Mouse (Mus musculus) stomach, postnatal 0 days (tissue): ENCODE measurements around the gene Msrb3. TPM values are rescaled to one million over a fixed set of nuclear protein-coding genes. Genes with fewer than 3 reads are reported as not detected.

Source experiments
- ATAC-seq: fragments of 200-750 bp; cut with Nextera tagmentation; 2 replicates; pipeline ENCODE4 v1.8.0; 2017; ENCODE audit not compliant: low FRiP score, low TSS enrichment
- DNase-seq: peaks from one replicate; pipeline ENCODE4 v3.0.0-alpha.2; 2016; ENCODE audit warnings: low spot score
- H3K27ac ChIP-seq: fragments of 300-500 bp; sonication (generic); replicated peaks from 2 replicates; pipeline ENCODE4 v1.5.1; 2014; ENCODE audit warnings: mild to moderate bottlenecking, control low read depth
- H3K27me3 ChIP-seq: fragments of 300-500 bp; sonication (generic); 2 replicates; pipeline ENCODE4 v1.6.1; 2014; ENCODE audit warnings: low read length; ENCODE audit not compliant: control insufficient read depth, insufficient read depth
- H3K36me3 ChIP-seq: fragments of 300-500 bp; sonication (generic); 2 replicates; pipeline ENCODE4 v1.6.1; 2014; ENCODE audit warnings: low read length, mixed read lengths; ENCODE audit not compliant: control insufficient read depth, insufficient read depth
- H3K4me1 ChIP-seq: fragments of 300-500 bp; sonication (generic); replicated peaks from 2 replicates; pipeline ENCODE4 v1.6.1; 2014; ENCODE audit warnings: antibody characterized with exemption; ENCODE audit not compliant: control insufficient read depth, insufficient read depth
- H3K4me2 ChIP-seq: fragments of 300-500 bp; sonication (generic); replicated peaks from 2 replicates; pipeline ENCODE4 v1.6.1; 2014; ENCODE audit warnings: low read depth, mild to moderate bottlenecking, control low read depth, moderate library complexity
- H3K4me3 ChIP-seq: fragments of 300-500 bp; sonication (generic); 2 replicates; pipeline ENCODE4 v1.5.1; 2014; ENCODE audit warnings: low read depth, low read length, control low read depth
- H3K9ac ChIP-seq: fragments of 300-500 bp; sonication (generic); 2 replicates; pipeline ENCODE4 v1.6.1; 2014; ENCODE audit warnings: mild to moderate bottlenecking, low read length, control low read depth, mixed read lengths
- H3K9me3 ChIP-seq: fragments of 300-500 bp; sonication (generic); 2 replicates; pipeline ENCODE4 v1.6.1; 2016; ENCODE audit warnings: low read length; ENCODE audit not compliant: control insufficient read depth
- CTCF ChIP-seq: IDR thresholded peaks from 2 replicates; pipeline ENCODE4 v1.5.1; 2016; ENCODE audit warnings: antibody characterized with exemption, low read depth, mild to moderate bottlenecking, moderate library complexity
- EP300 ChIP-seq: optimal IDR thresholded peaks from 2 replicates; pipeline ENCODE3; 2016; ENCODE audit warnings: antibody characterized with exemption
- WGBS: fragments of 180-500 bp; shearing (Covaris S2); extraction: QIAGEN DNeasy Blood & Tissue Kit; methylation state at CpG from one replicate; pipeline ENCODE4 v1.1.7; 2014; 5-methylcytosine and 5-hydroxymethylcytosine counted together
- polyA plus RNA-seq: library from polyadenylated mRNA; unstranded; fragments of >200 nt; fragmentation: Nextera tagmentation; extraction: Ambion mirVana; gene quantifications from 2 replicates; pipeline ENCODE4 v1.2.1, GENCODE M21; 2015

Msrb3 gene
- polyA plus RNA-seq, 1 experiment from 2014 or later, result 23.2 TPM

GRCm38 (mm10) chr10:120916250-120916649 is 17.3 kb upstream of the Msrb3 start:
- peak; percentile 32 for DNase-seq
- no peak overlapping the region for H3K27ac ChIP-seq
- no peak overlapping the region for H3K9ac ChIP-seq
- ATAC-seq, result no peak
- no peaks in the 10 kb centered on the region for H3K9me3 ChIP-seq
- no peaks in the 10 kb centered on the region for H3K27me3 ChIP-seq
- H3K4me3 ChIP-seq, result no peak overlapping the region
- 87% methylated on average over 5 of the region's 5 CpGs for WGBS
- H3K36me3 ChIP-seq, result no peaks in the 10 kb centered on the region
- H3K4me2 ChIP-seq, result no peak overlapping the region
- peak; percentile 61 for TF ChIP-seq CTCF
- TF ChIP-seq EP300, result no peak
- no peaks in the 10 kb centered on the region for H3K4me1 ChIP-seq

GRCm38 (mm10) chr10:120914948-120915631 is 16.2 kb upstream of the Msrb3 start:
- Histone ChIP-seq H3K27me3 (no peaks in the 10 kb centered on the region), H3K4me3 (no peak overlapping the region), H3K4me1 (no peaks in the 10 kb centered on the region), H3K36me3 (no peaks in the 10 kb centered on the region), H3K9me3 (no peaks in the 10 kb centered on the region), H3K4me2 (peak overlapping the region; percentile 17; the same call in 1 of the 2 replicates), H3K27ac (peak overlapping the region; percentile 50), H3K9ac (no peak overlapping the region)
- 45% methylated on average over 15 of the region's 15 CpGs for WGBS
- DNase-seq (no peak), ATAC-seq (peak; percentile 67)
- TF ChIP-seq EP300 (no peak), CTCF (no peak)

- 65% methylated on average over 7 of the region's 7 CpGs for WGBS
- no peaks in the 10 kb centered on the region for H3K4me1 ChIP-seq
- H3K27me3 ChIP-seq, result no peaks in the 10 kb centered on the region
- ATAC-seq, result no peak
- H3K9me3 ChIP-seq, result no peaks in the 10 kb centered on the region
- H3K27ac ChIP-seq, result no peak overlapping the region
- H3K36me3 ChIP-seq, result no peaks in the 10 kb centered on the region
- no peak for DNase-seq
- H3K4me2 ChIP-seq, result no peak overlapping the region
- H3K9ac ChIP-seq, result no peak overlapping the region
- TF ChIP-seq CTCF (no peak), EP300 (no peak)
- no peak overlapping the region for H3K4me3 ChIP-seq
These were observed 15.4 kb upstream of the Msrb3 start for GRCm38 (mm10) chr10:120914286-120914685.

GRCm38 (mm10) chr10:120913796-120914195 is 14.9 kb upstream of the Msrb3 start:
- DNase-seq (no peak), ATAC-seq (no peak)
- 60% methylated on average over 7 of the region's 7 CpGs for WGBS
- Histone ChIP-seq H3K4me1 (no peaks in the 10 kb centered on the region), H3K9me3 (no peaks in the 10 kb centered on the region), H3K27ac (no peak overlapping the region), H3K27me3 (no peaks in the 10 kb centered on the region), H3K4me2 (no peak overlapping the region), H3K9ac (no peak overlapping the region), H3K4me3 (no peak overlapping the region), H3K36me3 (no peaks in the 10 kb centered on the region)
- TF ChIP-seq EP300 (no peak), CTCF (no peak)

- Histone ChIP-seq H3K27me3 (no peaks in the 10 kb centered on the region), H3K27ac (no peak overlapping the region), H3K4me3 (no peak overlapping the region), H3K4me2 (no peak overlapping the region), H3K4me1 (no peaks in the 10 kb centered on the region), H3K9ac (no peak overlapping the region), H3K36me3 (no peaks in the 10 kb centered on the region), H3K9me3 (no peaks in the 10 kb centered on the region)
- ATAC-seq (no peak), DNase-seq (no peak)
- WGBS, result 84% methylated on average over 4 of the region's 4 CpGs
- TF ChIP-seq CTCF (peak; percentile 56), EP300 (no peak)
These were observed 13.1 kb upstream of the Msrb3 start for GRCm38 (mm10) chr10:120911971-120912370.

GRCm38 (mm10) chr10:120908776-120909574 is 10.1 kb upstream of the Msrb3 start:
- WGBS, result 76% methylated on average over 11 of the region's 11 CpGs
- no peak overlapping the region for H3K27ac ChIP-seq
- no peaks in the 10 kb centered on the region for H3K9me3 ChIP-seq
- no peaks in the 10 kb centered on the region for H3K27me3 ChIP-seq
- H3K4me2 ChIP-seq, result no peak overlapping the region
- no peaks in the 10 kb centered on the region for H3K36me3 ChIP-seq
- no peak overlapping the region for H3K9ac ChIP-seq
- TF ChIP-seq CTCF (no peak), EP300 (no peak)
- no peak overlapping the region for H3K4me3 ChIP-seq
- no peaks in the 10 kb centered on the region for H3K4me1 ChIP-seq
- ATAC-seq (no peak), DNase-seq (no peak)
